Mouse (Mus musculus): ENCODE results near the gene Itpr1.

Itpr1 gene

GRCm38 (mm10) chr6:108249918-108250225, 37.0 kb downstream of the Itpr1 start:
- POLR2A ChIA-PET = interaction anchor here in 3 of 4 experiments (0.6 to 5.1 kb wide), 13 partner anchors 8 to 39 kb away, joined by 3 to 29 read pairs (median 4); partner anchors contain the start of gene Itpr1 (in 3 of the 3)

GRCm38 (mm10) chr6:108250416-108250815, 37.5 kb downstream of the Itpr1 start:
- CTCF ChIA-PET = no interaction called here
- POLR2A ChIA-PET = interaction anchor here in 2 of 4 experiments (0.9 to 5.1 kb wide), 5 partner anchors 9 to 37 kb away, joined by 3 to 29 read pairs (median 6); partner anchors contain the start of gene Itpr1 (in 2 of the 2)

More at GRCm38 (mm10) chr6:108249918-108250225, 37.0 kb downstream of the Itpr1 start:
- CTCF ChIA-PET = interaction anchor here in 1 of 4 experiments (0.7 kb wide), 1 partner anchor 184 kb away, joined by 3 read pairs; no protein-coding TSS in a partner anchor

GRCm38 (mm10) chr6:108252565-108253360, 39.9 kb downstream of the Itpr1 start:
- CTCF ChIA-PET = interaction anchor here in 2 of 4 experiments (0.7 to 1.0 kb wide), 3 partner anchors 13 to 1948 kb away, joined by 3 to 4 read pairs (median 3); no protein-coding TSS in a partner anchor
- POLR2A ChIA-PET = interaction anchor here in 3 of 4 experiments (0.7 to 5.1 kb wide), 9 partner anchors 10 to 187 kb away, joined by 3 to 29 read pairs (median 6); partner anchors contain the start of gene Itpr1 (in 2 of the 3)

- POLR2A ChIA-PET = interaction anchor here in 2 of 4 experiments (0.9 to 2.7 kb wide), 10 partner anchors 9 to 189 kb away, joined by 3 to 13 read pairs (median 4); partner anchors contain the start of genes Itpr1 (in 2 of the 2) and Setmar (in 1 of the 2)
- CTCF ChIA-PET = interaction anchor here in 1 of 4 experiments (0.6 kb wide), 1 partner anchor 55 kb away, joined by 3 read pairs; no protein-coding TSS in a partner anchor
Observed at GRCm38 (mm10) chr6:108254132-108255064, 41.5 kb downstream of the Itpr1 start.

- CTCF ChIA-PET = interaction anchor here in 1 of 4 experiments (0.6 kb wide), 1 partner anchor 24 kb away, joined by 5 read pairs; no protein-coding TSS in a partner anchor
- POLR2A ChIA-PET = interaction anchor here in 2 of 4 experiments (0.8 to 2.7 kb wide), 17 partner anchors 9 to 191 kb away, joined by 3 to 13 read pairs (median 4); partner anchors contain the start of genes Itpr1 (in 2 of the 2), Setmar (in 1 of the 2) and Sumf1 (in 1 of the 2)
Observed at GRCm38 (mm10) chr6:108255880-108256279, 43.0 kb downstream of the Itpr1 start.

GRCm38 (mm10) chr6:108257225-108257624, 44.3 kb downstream of the Itpr1 start:
- CTCF ChIA-PET = no interaction called here
- POLR2A ChIA-PET = interaction anchor here in 1 of 4 experiments (0.9 to 2.0 kb wide), 7 partner anchors 8 to 192 kb away, joined by 3 to 7 read pairs (median 3); no protein-coding TSS in a partner anchor

- ChIA-PET POLR2A (interaction anchor here in 3 of 4 experiments (0.6 to 1.7 kb wide), 11 partner anchors 9 to 193 kb away, joined by 3 to 4 read pairs (median 3); partner anchors contain the start of gene Itpr1 (in 1 of the 3)), CTCF (interaction anchor here in 1 of 4 experiments (0.7 kb wide), 1 partner anchor 12 kb away, joined by 3 read pairs; no protein-coding TSS in a partner anchor)
Observed at GRCm38 (mm10) chr6:108258631-108259030, 45.7 kb downstream of the Itpr1 start.

GRCm38 (mm10) chr6:108259671-108260070, 46.8 kb downstream of the Itpr1 start:
- ChIA-PET CTCF (interaction anchor here in 2 of 4 experiments (1.0 to 1.1 kb wide), 2 partner anchors 194 to 400 kb away, joined by 3 read pairs; partner anchors contain the start of gene Setmar (in 1 of the 2)), POLR2A (interaction anchor here in 2 of 4 experiments (0.6 to 4.1 kb wide), 9 partner anchors 10 to 53 kb away, joined by 3 to 13 read pairs (median 4); partner anchors contain the start of gene Itpr1 (in 1 of the 2))

- ChIA-PET CTCF (interaction anchor here in 1 of 4 experiments (0.7 kb wide), 1 partner anchor 90 kb away, joined by 5 read pairs; no protein-coding TSS in a partner anchor), POLR2A (interaction anchor here in 1 of 4 experiments (1.3 to 4.1 kb wide), 2 partner anchors 14 to 48 kb away, joined by 3 to 13 read pairs; partner anchors contain the start of gene Itpr1)
Observed at GRCm38 (mm10) chr6:108261506-108261905, 48.6 kb downstream of the Itpr1 start.

GRCm38 (mm10) chr6:108264164-108264563, 51.3 kb downstream of the Itpr1 start:
- ChIA-PET CTCF (no interaction called here), POLR2A (interaction anchor here in 2 of 4 experiments (0.8 to 2.0 kb wide), 4 partner anchors 9 to 51 kb away, joined by 3 to 6 read pairs (median 4); partner anchors contain the start of gene Itpr1 (in 1 of the 2))

- ChIA-PET CTCF (no interaction called here), POLR2A (interaction anchor here in 2 of 4 experiments (1.1 to 1.6 kb wide), 4 partner anchors 8 to 15 kb away, joined by 3 to 7 read pairs (median 4); no protein-coding TSS in a partner anchor)
Observed at GRCm38 (mm10) chr6:108273451-108273850, 60.6 kb downstream of the Itpr1 start.

- ChIA-PET CTCF (no interaction called here), POLR2A (interaction anchor here in 2 of 4 experiments (1.6 kb wide), 2 partner anchors 9 to 12 kb away, joined by 3 read pairs; no protein-coding TSS in a partner anchor)
Observed at GRCm38 (mm10) chr6:108274364-108275084, 61.6 kb downstream of the Itpr1 start.

GRCm38 (mm10) chr6:108276880-108277507, 64.1 kb downstream of the Itpr1 start:
- CTCF ChIA-PET = no interaction called here
- POLR2A ChIA-PET = interaction anchor here in 2 of 4 experiments (0.8 to 2.2 kb wide), 7 partner anchors 12 to 64 kb away, joined by 3 to 6 read pairs (median 3); partner anchors contain the start of gene Itpr1 (in 1 of the 2)

- CTCF ChIA-PET = interaction anchor here in 1 of 4 experiments (0.6 kb wide), 1 partner anchor 570 kb away, joined by 17 read pairs; no protein-coding TSS in a partner anchor
- POLR2A ChIA-PET = interaction anchor here in 2 of 4 experiments (0.7 to 2.2 kb wide), 9 partner anchors 8 to 65 kb away, joined by 3 to 6 read pairs (median 3); partner anchors contain the start of gene Itpr1 (in 1 of the 2)
Observed at GRCm38 (mm10) chr6:108277622-108278396, 64.9 kb downstream of the Itpr1 start.

- ChIA-PET CTCF (no interaction called here), POLR2A (interaction anchor here in 1 of 4 experiments (1.8 kb wide), 1 partner anchor 66 kb away, joined by 8 read pairs; the partner anchor contains the start of gene Itpr1)
Observed at GRCm38 (mm10) chr6:108278826-108279630, 66.1 kb downstream of the Itpr1 start.
